Mouse (Mus musculus): ENCODE results near the gene Samd4b. TPM values are rescaled to one million over a fixed set of nuclear protein-coding genes. Genes with fewer than 3 reads are reported as not detected.

Samd4b gene
- polyA plus RNA-seq, 1 experiment from 2014 or later, result 26.8 TPM

GRCm38 (mm10) chr7:28380237-28381016, 217.5 kb downstream of the Samd4b start, which contains the start of gene Zfp36:
Gene Zfp36 (minus strand): TSS chr7:28380253.
- no peak for ATAC-seq (ENCODE audit: low FRiP score)
- 55% methylated on average over 17 of the region's 17 CpGs for WGBS
- Histone ChIP-seq H3K36me3 (replicated peaks; ENCODE audit: control insufficient read depth, insufficient read depth) (peaks cover 3% of the 10 kb centered on the region; the same call in 1 of the 2 replicates), H3K4me1 (replicated peaks; ENCODE audit: control insufficient read depth, insufficient read depth, low read length) (peaks cover 36% of the 10 kb centered on the region), H3K27ac (peak within 1 kb of the TSS; percentile 76), H3K9me3 (ENCODE audit: control insufficient read depth, low read length) (no peaks in the 10 kb centered on the region), H3K4me2 (replicated peaks) (peak within 1 kb of the TSS; percentile 83), H3K4me3 (replicated peaks; ENCODE audit: low read length) (peak within 1 kb of the TSS; percentile 53), H3K27me3 (ENCODE audit: control insufficient read depth, insufficient read depth, low read length) (no peaks in the 10 kb centered on the region), H3K9ac (peak within 1 kb of the TSS; percentile 67)
- no peak for DNase-seq (ENCODE audit: low spot score)

GRCm38 (mm10) chr7:28378769-28379651, 218.9 kb downstream of the Samd4b start:
- Histone ChIP-seq H3K4me3 (replicated peaks; ENCODE audit: low read length) (peak overlapping the region; percentile 53), H3K36me3 (replicated peaks; ENCODE audit: control insufficient read depth, insufficient read depth) (no peaks in the 10 kb centered on the region), H3K9me3 (ENCODE audit: control insufficient read depth, low read length) (no peaks in the 10 kb centered on the region), H3K27ac (peak overlapping the region; percentile 56), H3K27me3 (ENCODE audit: control insufficient read depth, insufficient read depth, low read length) (no peaks in the 10 kb centered on the region), H3K4me1 (replicated peaks; ENCODE audit: control insufficient read depth, insufficient read depth, low read length) (peaks cover 36% of the 10 kb centered on the region), H3K9ac (peak overlapping the region; percentile 67), H3K4me2 (replicated peaks) (peak overlapping the region; percentile 83)
- DNase-seq (ENCODE audit: low spot score) (peak; percentile 80), ATAC-seq (ENCODE audit: low FRiP score) (peak; percentile 46)
- WGBS, result under 1% methylated on average over 53 of the region's 53 CpGs

GRCm38 (mm10) chr7:28378066-28378690, 219.8 kb downstream of the Samd4b start:
- no peak for DNase-seq (ENCODE audit: low spot score)
- Histone ChIP-seq H3K27me3 (ENCODE audit: control insufficient read depth, insufficient read depth, low read length) (no peaks in the 10 kb centered on the region), H3K9ac (peak overlapping the region; percentile 67), H3K27ac (no peak overlapping the region), H3K4me1 (replicated peaks; ENCODE audit: control insufficient read depth, insufficient read depth, low read length) (peaks cover 36% of the 10 kb centered on the region), H3K4me3 (replicated peaks; ENCODE audit: low read length) (peak overlapping the region; percentile 53), H3K36me3 (replicated peaks; ENCODE audit: control insufficient read depth, insufficient read depth) (no peaks in the 10 kb centered on the region), H3K4me2 (replicated peaks) (peak overlapping the region; percentile 83), H3K9me3 (ENCODE audit: control insufficient read depth, low read length) (no peaks in the 10 kb centered on the region)
- no peak for ATAC-seq (ENCODE audit: low FRiP score)
- WGBS, result 46% methylated on average over 31 of the region's 32 CpGs

- 71% methylated on average over 18 of the region's 18 CpGs for WGBS
- no peak for ATAC-seq (ENCODE audit: low FRiP score)
- Histone ChIP-seq H3K9me3 (ENCODE audit: control insufficient read depth, low read length) (no peaks in the 10 kb centered on the region), H3K4me3 (replicated peaks; ENCODE audit: low read length) (peak overlapping the region; percentile 53), H3K9ac (0 out of 2 replicates have a peak overlapping the region, but pooled peaks have one; percentile 13), H3K36me3 (replicated peaks; ENCODE audit: control insufficient read depth, insufficient read depth) (no peaks in the 10 kb centered on the region), H3K4me2 (replicated peaks) (peak overlapping the region; percentile 83), H3K4me1 (replicated peaks; ENCODE audit: control insufficient read depth, insufficient read depth, low read length) (peaks cover 30% of the 10 kb centered on the region; the same call in 1 of the 2 replicates), H3K27me3 (ENCODE audit: control insufficient read depth, insufficient read depth, low read length) (no peaks in the 10 kb centered on the region), H3K27ac (no peak overlapping the region)
- no peak for DNase-seq (ENCODE audit: low spot score)
These were observed 220.5 kb downstream of the Samd4b start for GRCm38 (mm10) chr7:28377190-28378065.

- peak overlapping the region; percentile 87 for H3K27ac ChIP-seq
- peak overlapping the region; percentile 61 for H3K9ac ChIP-seq
- 5% methylated on average over 28 of the region's 30 CpGs for WGBS
- peaks cover 22% of the 10 kb centered on the region; the same call in 1 of the 2 replicates for H3K4me1 ChIP-seq (replicated peaks; ENCODE audit: control insufficient read depth, insufficient read depth, low read length)
- no peaks in the 10 kb centered on the region for H3K27me3 ChIP-seq (ENCODE audit: control insufficient read depth, insufficient read depth, low read length)
- DNase-seq (ENCODE audit: low spot score), result no peak
- no peak for ATAC-seq (ENCODE audit: low FRiP score)
- H3K4me3 ChIP-seq (replicated peaks; ENCODE audit: low read length), result peak overlapping the region; percentile 37
- H3K36me3 ChIP-seq (replicated peaks; ENCODE audit: control insufficient read depth, insufficient read depth), result no peaks in the 10 kb centered on the region
- H3K4me2 ChIP-seq (replicated peaks), result peak overlapping the region; percentile 83
- H3K9me3 ChIP-seq (ENCODE audit: control insufficient read depth, low read length), result no peaks in the 10 kb centered on the region
These were observed 221.8 kb downstream of the Samd4b start for GRCm38 (mm10) chr7:28376011-28376771.

- peaks cover 25% of the 10 kb centered on the region for H3K4me1 ChIP-seq (replicated peaks; ENCODE audit: control insufficient read depth, insufficient read depth, low read length)
- peak overlapping the region; percentile 87 for H3K27ac ChIP-seq
- H3K36me3 ChIP-seq (replicated peaks; ENCODE audit: control insufficient read depth, insufficient read depth), result no peaks in the 10 kb centered on the region
- DNase-seq (ENCODE audit: low spot score), result peak; percentile 78
- ATAC-seq (ENCODE audit: low FRiP score), result peak; percentile 36
- H3K9me3 ChIP-seq (ENCODE audit: control insufficient read depth, low read length), result no peaks in the 10 kb centered on the region
- no peaks in the 10 kb centered on the region for H3K27me3 ChIP-seq (ENCODE audit: control insufficient read depth, insufficient read depth, low read length)
- H3K4me3 ChIP-seq (replicated peaks; ENCODE audit: low read length), result peak overlapping the region; percentile 37
- WGBS, result under 1% methylated on average over 35 of the region's 36 CpGs
- peak overlapping the region; percentile 61 for H3K9ac ChIP-seq
- peak overlapping the region; percentile 83 for H3K4me2 ChIP-seq (replicated peaks)
These were observed 222.6 kb downstream of the Samd4b start for GRCm38 (mm10) chr7:28375176-28375921.

GRCm38 (mm10) chr7:28374647-28375046, 223.3 kb downstream of the Samd4b start:
- peaks cover 32% of the 10 kb centered on the region for H3K4me1 ChIP-seq (replicated peaks; ENCODE audit: control insufficient read depth, insufficient read depth, low read length)
- H3K9me3 ChIP-seq (ENCODE audit: control insufficient read depth, low read length), result no peaks in the 10 kb centered on the region
- H3K27me3 ChIP-seq (ENCODE audit: control insufficient read depth, insufficient read depth, low read length), result no peaks in the 10 kb centered on the region
- H3K4me3 ChIP-seq (replicated peaks; ENCODE audit: low read length), result no peak overlapping the region
- H3K9ac ChIP-seq, result no peak overlapping the region
- H3K36me3 ChIP-seq (replicated peaks; ENCODE audit: control insufficient read depth, insufficient read depth), result no peaks in the 10 kb centered on the region
- peak overlapping the region; percentile 83 for H3K4me2 ChIP-seq (replicated peaks)
- no peak for DNase-seq (ENCODE audit: low spot score)
- ATAC-seq (ENCODE audit: low FRiP score), result no peak
- WGBS, result 79% methylated on average over 10 of the region's 10 CpGs
- peak overlapping the region; percentile 87; the same call in 1 of the 2 replicates for H3K27ac ChIP-seq

All from hindbrain, embryonic 14.5 days (tissue).